Mouse (Mus musculus) adrenal gland, adult 8-10 months (tissue): Measurements from ENCODE around the gene Baiap2l2. TPM values are rescaled to one million over a fixed set of nuclear protein-coding genes. Genes with fewer than 3 reads are reported as not detected.

Experiments used
- DNase-seq: peaks from one replicate; pipeline ENCODE4 v3.0.0; 2022
- total RNA-seq, 4 experiments: library from RNA; stranded (reverse); gene quantifications; 2 replicates each; pipeline ENCODE4 v1.2.4; 2022

Gene Baiap2l2
- 1 to 10 TPM in 1 of 4 experiments, under 1 TPM in 1, not detected in 2; 0.35 to 1.6 TPM for total RNA-seq

- no peak for DNase-seq
Observed at GRCm38 (mm10) chr15:79285399-79285798, at the start of gene Baiap2l2. TSS of gene Baiap2l2 (minus strand) at chr15:79285537.

- no peak for DNase-seq
Observed at GRCm38 (mm10) chr15:79333409-79333808, 48.1 kb upstream of the Baiap2l2 start.

GRCm38 (mm10) chr15:79330521-79330920 is 45.2 kb upstream of the Baiap2l2 start:
- no peak for DNase-seq

GRCm38 (mm10) chr15:79329979-79330363 is 44.6 kb upstream of the Baiap2l2 start:
- no peak for DNase-seq

- no peak for DNase-seq
Observed at GRCm38 (mm10) chr15:79329346-79329978, 44.1 kb upstream of the Baiap2l2 start.

- DNase-seq, result no peak
Observed at GRCm38 (mm10) chr15:79328939-79329275, 43.6 kb upstream of the Baiap2l2 start.

- peak; percentile 100 for DNase-seq
Observed at GRCm38 (mm10) chr15:79328058-79328938, 43.0 kb upstream of the Baiap2l2 start, which contains the start of gene Pla2g6. TSS of gene Pla2g6 (minus strand) at chr15:79328390.

- DNase-seq, result no peak
Observed at GRCm38 (mm10) chr15:79326971-79327961, 41.9 kb upstream of the Baiap2l2 start.

- DNase-seq, result no peak
Observed at GRCm38 (mm10) chr15:79326264-79326663, 40.9 kb upstream of the Baiap2l2 start.

- DNase-seq, result no peak
Observed at GRCm38 (mm10) chr15:79325742-79326141, 40.4 kb upstream of the Baiap2l2 start.

GRCm38 (mm10) chr15:79324373-79324772 is 39.0 kb upstream of the Baiap2l2 start:
- DNase-seq, result no peak

- DNase-seq, result no peak
Observed at GRCm38 (mm10) chr15:79323791-79324155, 38.4 kb upstream of the Baiap2l2 start.

GRCm38 (mm10) chr15:79322991-79323790 is 37.9 kb upstream of the Baiap2l2 start:
- DNase-seq, result peak; percentile 80

- no peak for DNase-seq
Observed at GRCm38 (mm10) chr15:79322281-79322990, 37.1 kb upstream of the Baiap2l2 start.

GRCm38 (mm10) chr15:79321733-79322190 is 36.4 kb upstream of the Baiap2l2 start:
- no peak for DNase-seq

GRCm38 (mm10) chr15:79313848-79314369 is 28.6 kb upstream of the Baiap2l2 start:
- no peak for DNase-seq

- no peak for DNase-seq
Observed at GRCm38 (mm10) chr15:79307861-79308260, 22.5 kb upstream of the Baiap2l2 start.

- no peak for DNase-seq
Observed at GRCm38 (mm10) chr15:79306043-79306637, 20.8 kb upstream of the Baiap2l2 start.

- no peak for DNase-seq
Observed at GRCm38 (mm10) chr15:79304832-79305231, 19.5 kb upstream of the Baiap2l2 start.

GRCm38 (mm10) chr15:79303725-79304124 is 18.4 kb upstream of the Baiap2l2 start:
- DNase-seq, result no peak
